Mouse (Mus musculus): Measurements from ENCODE around the gene Chn2.

Chn2 gene

DNA sequence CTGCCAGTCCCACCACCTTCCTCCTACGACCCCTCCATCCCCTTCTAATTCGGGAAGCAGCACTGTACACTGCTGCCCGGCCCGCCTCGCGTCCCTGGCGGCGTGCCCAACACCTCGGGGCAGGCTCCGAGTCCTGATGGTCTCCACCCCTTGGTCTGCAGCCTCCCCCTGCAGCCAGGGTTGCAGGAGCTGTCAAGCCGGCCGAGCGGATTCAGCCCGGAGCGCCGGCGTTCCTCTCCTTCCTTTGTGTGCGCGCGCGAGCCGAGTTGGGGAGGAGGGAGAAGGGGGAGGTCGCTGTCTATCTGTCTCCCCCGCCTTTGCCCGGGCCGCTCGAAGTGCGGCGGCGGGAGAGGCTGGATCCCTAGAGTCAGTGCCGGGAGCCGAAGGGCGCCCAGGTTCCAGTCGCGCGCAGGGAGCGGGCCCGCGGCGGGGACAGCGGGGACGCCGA lies at the start of gene Chn2:
Gene Chn2 (plus strand): TSS at position 198 of the 448 bp plus-strand sequence.
- peak in 1 of 2 experiments; percentile 28 for DNase-seq

DNA sequence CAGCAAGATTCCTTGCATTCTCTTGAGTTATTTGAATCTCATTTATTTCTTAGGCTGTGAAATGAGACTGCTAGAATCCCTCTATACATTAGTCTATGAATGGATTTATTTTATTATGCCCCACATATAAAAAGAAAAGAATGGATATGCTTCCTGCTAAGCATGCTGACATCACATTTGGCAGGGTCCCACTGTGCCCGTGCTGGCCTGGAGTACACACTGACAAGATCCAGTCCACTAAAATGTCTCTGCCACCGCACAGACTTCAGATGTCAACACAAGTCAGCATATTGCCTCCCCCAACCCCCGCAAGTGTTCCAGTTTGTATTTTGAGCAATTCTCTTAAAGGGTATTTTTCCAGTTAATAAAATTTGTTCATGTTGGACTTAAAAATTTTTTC lies 47.0 kb upstream of the Chn2 start:
- no peak for DNase-seq

DNA sequence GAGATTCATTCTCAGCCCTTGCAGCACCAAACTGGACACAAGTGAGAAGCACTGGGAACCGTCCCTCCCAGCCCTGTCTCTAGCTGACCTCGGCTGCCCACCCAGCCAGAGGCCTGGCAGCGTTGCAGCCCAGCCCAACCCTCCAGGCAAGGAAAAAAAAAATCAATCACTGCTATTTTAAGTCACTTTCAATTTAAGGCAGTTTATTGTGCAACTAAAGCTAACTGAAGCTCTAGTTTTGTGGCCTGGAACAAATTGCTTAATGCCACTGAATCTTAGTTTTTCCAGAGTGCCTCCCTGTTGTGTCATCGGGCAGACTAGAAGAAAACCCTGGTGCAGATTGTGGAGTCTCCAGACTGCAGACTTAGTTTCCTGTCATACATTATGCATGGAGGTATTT lies 43.8 kb upstream of the Chn2 start:
- no peak for DNase-seq

DNA sequence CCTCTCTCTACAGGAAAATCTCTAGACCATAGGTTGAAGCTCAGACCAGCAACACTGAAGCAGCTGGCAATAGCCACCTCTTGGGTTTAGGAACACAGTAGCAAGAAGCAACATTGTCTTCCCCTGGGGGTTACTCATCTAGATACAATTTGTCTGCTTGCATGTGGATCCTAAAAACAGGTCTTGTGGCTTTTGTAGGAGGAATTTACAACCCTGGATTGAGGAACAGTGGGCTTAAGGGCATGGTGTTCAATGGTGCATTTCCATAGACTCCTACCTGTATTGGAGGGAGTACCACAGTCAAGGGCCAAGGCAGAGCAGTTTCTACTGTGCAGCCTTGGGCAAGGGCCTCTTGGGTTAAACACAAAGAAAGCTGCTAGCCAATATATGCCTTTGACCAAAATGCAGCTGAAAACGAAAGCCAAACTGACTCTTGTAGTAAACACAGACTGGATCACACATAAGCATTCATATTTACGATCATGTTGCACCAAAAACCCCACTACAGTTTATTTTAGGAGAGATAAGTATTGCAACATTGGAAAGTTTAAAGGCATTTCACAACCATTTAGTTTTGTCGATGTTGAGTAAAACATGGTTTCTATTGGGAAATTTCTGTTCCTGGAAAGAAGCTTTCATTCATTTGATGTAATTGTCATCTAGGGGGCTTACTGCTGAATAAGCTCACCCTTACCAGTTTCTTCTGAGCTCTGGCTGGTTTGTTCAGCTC lies 43.0 kb upstream of the Chn2 start:
- no peak for DNase-seq

DNA sequence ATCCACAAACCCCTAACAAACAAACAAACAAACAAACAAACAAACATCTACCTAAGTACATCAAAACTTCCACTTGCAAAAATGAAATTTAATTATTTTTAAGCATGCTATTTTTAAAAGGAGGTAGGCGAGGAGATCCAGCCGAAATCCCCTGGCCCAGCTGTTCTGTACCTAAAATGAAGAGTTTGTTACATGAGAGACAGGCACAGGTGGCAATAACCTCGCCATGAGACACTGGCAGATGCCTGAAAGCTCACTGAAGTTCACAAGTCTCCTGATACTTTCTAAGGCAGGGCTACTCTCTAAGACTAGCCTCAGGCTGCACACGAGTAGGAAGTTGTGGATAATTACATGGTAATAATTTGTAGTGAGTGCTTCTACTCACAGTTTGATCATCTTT lies 34.1 kb upstream of the Chn2 start:
- DNase-seq = no peak

DNA sequence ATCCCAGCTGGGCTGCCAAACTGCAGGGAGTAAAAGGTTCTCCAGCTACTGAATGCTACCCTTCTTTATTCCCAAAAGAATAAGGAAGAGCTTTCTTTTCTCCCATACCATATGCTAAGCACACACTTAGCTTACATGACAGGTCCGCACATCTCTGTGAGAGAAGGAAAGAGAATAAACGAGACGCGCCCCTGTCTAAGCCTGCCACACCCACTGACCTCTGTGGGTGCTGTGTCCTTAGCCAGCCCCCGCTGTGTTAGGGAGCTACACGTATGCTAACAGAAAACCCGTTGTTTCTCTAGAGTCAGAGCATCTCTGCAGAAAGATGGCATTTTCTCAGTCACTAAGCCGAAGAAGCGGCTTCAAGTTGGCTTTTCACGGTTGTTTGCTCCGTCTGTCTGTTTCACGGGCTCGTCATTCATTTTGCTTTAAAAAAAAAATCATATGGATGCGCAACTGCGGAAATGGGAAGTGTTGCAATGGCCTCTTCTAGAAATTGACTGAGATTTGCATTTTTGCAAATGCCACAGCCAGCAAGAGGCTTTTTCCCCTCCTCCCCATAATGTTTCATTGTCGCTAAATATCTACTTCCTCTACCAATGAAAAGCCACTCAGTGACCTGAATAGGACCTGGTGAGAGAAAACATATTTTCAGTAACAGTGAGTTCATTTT lies 30.8 kb upstream of the Chn2 start:
- DNase-seq = no peak

DNA sequence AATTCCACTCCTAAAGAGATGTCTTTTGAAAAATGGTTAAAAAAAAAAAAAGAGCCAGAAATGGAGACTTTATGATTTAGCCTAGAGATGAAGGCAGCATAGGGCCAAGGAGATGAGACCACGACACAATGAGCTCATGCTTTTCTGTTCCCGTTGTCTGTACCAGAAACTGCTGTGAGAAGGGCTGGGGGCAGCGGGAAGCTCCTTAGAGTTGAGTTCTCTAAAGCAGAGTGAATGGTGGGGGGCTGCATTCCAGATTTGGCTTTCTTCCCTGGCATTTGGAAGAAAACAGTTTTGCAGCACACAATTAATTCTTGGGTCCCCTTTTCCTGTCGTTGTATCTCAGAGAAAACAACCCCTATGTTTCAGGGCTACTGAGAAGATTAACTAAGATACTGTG lies 30.1 kb upstream of the Chn2 start:
- DNase-seq = no peak

DNA sequence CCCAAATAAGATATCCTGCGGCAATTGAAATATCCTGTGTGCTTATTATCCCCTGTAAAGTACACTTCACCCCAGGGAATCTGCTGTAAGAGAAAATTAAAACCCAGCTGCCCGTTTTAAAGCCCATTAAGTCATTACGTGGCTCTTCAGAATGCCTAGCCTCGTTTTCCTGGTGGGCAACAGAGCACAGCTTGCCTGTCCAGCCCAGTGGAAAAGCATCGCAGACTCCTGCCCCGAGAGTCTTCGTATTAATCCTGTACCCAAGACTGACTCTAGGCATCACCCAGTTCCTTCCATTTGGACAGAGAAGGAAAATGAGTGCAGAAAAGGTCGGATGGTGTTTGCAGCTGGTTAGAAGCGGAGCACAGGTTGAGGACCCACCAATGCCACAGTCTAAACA lies 29.0 kb upstream of the Chn2 start:
- no peak for DNase-seq

DNA sequence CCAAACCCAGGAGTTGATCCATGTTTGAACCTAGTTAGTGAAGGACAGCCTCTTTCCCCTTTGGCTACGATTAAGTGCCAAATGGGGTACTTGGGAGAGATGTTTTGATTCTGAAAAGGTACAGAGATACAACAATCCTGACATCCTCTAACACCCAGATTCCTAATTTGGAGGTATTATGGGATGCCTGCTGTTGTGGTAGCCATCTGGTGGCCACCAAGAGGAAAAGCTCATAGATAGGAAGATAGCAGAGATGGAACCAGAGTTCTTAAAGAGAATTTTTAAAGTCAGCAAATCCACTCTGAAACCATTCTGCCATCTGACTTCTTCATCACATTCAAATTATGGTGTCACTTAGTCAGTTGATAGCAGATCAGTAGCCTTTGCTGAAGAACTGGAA lies 27.2 kb upstream of the Chn2 start:
- no peak for DNase-seq

DNA sequence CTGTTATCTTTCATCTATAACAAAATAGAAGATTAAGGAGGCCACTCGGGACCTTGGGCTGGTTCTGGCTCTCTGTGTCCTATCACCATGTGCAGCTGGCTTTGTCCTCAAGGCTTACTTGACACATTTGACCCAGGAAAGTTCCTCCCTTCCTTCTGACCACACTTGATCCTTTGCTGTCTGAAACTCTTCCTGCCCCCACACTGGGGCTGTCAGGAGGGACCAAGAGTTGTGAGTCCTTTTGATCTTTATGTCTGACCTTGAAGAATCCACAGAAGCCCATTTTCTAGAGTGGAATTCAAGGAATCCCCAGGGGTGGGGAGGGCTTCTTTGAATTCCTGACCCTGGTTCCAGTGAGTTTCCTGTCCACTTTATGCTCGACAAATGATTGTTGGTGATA lies 21.3 kb upstream of the Chn2 start:
- no peak for DNase-seq

DNA sequence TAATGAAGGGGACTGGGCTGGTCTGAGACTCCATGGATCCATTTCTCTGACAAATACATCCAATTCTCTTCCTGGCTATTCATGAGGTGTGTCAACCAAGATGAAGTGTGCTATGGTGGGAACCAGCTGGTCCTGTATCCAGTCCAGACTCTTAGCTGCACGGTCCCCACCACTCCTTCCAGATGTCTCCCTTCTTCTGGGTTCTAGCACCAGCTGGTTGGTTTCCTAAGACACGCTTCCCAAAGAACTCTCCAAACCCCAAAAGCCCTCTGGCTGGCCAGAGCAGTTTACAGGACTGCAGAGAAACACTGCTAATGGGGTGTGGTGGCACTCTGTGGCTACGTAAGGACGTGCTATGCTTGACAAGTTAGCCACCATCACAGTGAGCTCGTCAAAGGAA lies 20.5 kb upstream of the Chn2 start:
- no peak for DNase-seq

DNA sequence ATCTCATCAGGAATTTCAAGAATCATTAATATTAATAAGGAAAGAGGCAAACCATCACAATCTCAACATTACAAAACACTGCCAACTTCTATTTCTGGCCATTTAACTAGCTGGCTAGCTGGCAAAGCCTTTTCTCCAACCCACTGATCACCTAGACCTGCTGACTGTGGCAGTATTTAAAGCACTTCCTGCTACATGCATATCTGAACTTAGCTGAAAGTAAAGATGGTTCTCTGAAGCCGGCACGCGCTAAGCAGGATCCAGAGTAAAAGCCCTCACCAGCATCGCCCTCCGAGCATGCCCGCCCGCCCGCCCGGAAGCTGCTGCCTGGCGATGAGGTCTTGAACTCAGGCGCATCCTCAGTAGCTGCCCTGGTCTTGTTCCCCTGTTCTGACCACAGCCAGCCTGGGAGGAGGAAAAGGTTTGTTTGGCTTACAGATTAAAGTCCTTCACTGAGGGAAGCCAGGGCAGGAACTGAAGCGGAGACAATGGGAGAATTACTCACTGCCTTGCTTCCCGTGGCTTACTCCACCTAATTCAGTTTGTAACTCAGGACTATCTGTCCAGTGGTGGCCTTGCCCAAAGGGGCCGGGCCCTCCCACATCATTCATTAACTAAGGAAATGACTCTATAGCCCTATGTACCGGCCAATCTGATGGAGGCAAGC lies 18.1 kb upstream of the Chn2 start:
- peak in 1 of 2 experiments; percentile 2 for DNase-seq

DNA sequence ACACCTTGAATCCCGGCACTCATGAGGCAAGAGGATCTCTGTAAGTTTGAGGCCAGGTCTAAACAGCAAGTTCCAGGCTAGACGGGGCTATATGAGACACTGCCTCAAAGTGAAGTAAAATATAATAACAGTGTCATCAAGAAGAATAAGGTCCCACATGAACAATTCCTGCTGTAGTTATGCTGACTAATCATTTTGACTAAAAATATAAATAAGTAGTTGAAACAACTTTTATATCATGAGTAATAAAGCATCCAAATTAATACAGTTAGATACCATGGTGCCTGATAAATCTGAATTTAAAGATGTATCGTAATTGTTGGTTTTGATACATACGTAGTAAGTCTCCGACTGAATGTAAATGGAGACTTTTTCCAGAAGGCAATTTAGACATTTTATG lies 15.5 kb upstream of the Chn2 start:
- DNase-seq = no peak

DNA sequence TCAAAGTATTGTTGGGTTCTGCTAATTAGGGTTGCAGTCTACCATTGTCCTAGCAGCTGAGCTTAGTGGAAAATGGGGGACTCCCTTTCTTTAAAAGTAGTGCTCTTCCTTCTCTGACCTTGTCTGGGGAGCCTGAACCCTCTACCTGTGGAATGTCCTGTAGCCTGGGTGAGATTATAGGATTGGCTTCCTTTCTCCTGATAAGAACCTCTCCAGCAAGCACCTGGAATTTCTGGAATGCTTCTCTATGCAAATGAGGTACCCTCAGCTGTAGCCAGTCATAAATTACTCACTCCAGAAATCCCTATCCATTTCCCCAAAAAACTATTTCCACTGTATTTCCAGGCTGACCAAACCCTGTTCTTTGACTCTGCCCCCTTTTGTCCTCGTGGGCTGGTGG lies 10.6 kb upstream of the Chn2 start:
- no peak for DNase-seq

DNA sequence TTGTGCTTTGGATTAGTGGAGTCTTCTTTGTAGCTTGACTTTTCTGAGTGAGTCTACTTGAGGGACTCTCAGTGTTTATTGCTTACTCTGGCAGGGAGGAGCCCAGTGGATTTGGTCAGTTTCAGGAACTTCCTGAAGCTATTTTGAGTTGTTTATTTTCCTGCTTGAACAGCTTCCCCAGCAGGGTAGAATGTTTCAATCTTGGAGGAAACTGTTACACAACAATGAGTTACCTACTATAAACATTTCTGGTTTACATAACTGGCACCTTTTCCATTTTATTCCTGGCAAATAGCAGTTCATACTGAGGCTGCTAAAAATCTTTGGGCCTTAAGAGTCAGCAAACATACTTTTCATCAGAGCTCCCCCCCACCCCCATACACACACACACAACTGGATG lies 9.0 kb upstream of the Chn2 start:
- no peak for DNase-seq

DNA sequence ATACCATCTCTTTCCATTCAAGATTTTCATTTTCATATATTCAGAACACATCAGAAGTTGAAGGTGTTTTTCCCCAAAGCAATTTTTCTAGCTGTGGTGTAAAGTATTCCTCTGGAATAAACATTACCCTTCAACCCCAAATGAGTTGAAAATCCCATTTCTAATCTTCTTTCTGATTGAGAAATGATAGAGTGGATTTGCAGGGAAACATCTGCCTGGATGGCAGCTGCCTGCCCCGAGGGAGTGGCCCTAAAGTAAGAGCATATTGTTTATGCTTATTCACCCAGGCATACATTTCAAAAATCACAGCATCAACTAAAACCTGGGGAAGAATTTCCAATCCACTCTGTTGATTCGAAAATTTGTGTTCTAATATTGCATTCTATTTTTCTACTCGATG lies 8.6 kb upstream of the Chn2 start:
- DNase-seq = no peak

DNA sequence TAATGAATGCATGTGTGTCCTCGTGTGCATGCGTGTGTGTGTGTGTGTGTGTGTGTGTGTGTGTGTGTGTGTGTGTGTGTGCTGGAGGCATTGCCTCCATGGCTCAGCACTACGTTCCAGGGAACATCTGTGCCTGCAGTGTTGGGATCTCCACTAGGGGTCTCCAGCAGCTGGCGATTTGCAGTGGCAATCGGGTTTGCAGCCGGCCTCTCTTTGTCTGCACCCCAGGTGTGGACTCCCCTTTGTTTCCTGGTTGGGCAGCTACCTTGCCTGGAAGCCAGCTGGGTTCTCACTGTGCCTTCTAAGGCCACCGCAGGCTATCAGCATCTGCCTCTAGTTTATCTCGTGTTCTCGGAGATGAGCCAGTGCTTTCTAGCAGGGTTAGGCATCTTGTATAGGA lies 4.9 kb upstream of the Chn2 start:
- DNase-seq = peak; percentile 56 to 65

DNA sequence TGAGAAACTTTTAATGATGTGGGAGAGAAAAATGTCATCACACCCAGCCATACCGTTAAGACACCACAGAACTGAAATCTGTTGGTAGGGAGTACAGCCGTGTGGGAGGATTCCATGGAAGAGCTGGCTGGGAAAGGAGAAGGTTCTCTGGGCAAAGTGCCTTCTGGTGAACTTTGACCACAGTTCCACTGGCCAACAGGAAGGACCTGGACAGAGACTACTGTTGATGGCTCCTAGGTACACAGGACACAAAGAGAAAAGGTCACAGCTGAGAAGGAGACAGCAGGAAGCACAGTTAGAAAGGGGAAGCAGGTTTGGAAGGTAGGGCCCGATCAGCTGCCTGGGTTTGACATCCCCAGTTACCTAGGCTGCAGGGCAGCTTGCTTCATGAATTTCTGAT lies 3.8 kb upstream of the Chn2 start:
- DNase-seq = no peak

DNA sequence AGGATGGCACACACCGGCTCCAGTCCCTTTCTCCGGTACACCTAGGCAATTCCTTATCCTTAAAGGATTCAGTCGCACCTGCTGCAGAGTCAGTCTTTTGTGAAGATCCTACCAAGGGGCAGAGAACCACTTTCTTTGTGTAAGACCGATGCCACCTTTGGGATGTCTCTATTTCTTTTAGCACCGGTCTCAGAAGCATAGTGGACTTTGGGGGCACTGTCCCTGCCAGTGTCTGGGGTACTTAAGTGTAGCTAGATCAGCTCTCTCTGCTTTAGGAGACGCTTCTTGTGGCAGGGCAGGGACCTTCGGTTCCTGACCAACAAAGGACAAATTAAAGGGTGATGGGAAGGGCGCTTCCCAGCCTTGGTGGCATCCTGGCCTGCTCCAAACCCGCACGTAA lies 488 bp upstream of the Chn2 start:
- no peak for DNase-seq

DNA sequence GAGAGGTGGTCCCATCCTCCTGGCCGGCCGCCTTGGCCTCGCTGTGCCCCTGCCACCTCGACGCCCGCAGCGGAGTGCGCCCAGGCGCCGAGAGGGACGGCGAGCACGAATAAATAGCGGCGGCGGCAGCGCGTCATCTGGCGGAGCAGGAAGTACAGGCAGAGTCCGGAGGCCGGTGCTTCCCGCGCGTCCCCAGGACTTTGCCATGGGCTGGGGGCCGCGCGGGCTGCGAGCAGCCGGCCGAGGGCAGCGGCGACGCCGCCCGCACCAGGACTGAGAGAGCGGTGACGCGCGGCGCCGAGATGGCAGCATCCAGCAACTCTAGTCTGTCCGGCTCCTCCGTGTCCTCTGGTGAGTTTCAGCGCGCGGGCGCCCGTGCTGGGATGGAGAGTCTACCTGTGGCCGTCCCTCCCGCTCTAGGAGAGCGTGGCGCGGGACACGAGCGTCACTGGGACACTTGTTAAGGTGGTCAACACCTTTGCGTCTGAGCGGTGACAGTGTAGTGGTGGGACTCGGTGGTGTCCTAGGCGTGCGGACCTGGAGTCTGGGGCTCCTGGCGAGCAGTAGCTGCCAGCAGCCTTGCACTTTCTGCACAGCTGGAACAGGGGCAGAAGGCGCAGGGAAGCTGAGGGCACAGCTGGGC lies 572 bp downstream of the Chn2 start:
- peak; percentile 37 to 42 for DNase-seq

DNA sequence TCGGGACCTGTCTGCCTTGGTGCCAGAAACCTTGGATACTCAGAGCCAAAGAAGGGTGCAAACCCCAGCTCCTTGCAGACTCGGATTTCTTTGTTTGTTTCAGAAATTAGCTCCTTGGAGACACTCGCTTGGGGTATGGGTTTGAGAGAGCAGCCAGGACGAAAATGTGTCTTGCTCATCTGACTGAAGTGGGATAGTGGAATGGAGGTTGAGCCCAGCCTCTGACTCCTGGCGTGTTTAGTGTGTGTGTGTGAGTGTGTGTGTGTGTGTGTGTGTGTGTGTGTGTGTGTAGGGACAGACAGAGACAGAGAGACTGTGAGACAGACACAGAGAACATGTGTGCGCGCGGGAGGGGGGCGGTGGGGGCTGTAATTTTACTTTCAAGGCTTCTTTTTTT lies 1.1 kb downstream of the Chn2 start:
- DNase-seq = no peak

DNA sequence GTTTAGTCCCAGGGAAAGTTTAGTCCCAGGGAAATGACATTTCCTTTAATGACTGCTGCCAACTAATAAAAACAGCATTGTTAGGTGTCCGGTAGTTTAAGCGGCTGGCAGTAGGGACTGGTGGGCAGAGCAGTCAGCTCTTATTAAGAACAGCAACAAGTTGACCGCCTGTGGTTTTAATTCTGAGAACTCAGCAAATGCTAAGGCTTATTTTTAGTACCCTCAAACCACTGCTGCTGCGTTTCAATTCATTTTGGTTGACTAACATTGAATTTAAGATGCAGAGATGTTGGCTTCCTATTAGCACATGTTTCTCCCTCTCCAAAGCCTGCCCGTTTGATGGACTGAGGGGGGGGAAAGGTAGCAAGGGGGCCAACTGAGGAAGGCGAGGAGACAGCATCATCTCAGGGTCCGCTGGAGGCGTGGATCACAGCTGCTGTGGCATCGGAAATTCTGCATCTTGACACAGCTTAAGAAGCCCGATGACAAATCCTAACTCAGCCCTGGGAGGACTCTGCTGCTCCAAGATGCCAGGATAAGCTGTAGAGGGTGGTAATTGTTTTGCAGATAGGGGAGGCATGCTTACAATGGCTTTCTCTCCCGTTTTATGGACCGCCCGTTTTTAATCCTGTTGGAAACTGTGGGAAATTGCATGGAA lies 2.2 kb downstream of the Chn2 start:
- DNase-seq = no peak

DNA sequence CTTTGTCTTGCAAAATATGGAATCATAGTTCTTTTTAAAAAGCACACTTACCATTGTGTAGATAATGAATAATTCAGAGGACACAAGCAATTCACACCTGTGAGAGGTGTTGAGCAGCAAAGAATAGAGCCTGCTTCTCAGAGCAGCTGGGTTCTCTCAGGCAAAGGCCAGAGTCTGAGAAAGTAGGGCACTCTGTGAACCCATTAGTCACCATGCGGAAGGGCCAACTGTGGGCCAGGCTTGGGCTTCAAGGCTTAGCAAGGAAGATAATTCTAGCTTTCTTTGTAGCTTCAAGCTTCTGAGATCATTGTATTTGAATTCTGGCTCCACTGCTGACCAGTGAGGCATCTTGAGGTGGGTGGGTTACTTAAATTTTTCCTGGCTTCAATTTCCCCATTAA lies 2.8 kb downstream of the Chn2 start:
- DNase-seq = no peak
